Mouse (Mus musculus) heart, postnatal 0 days (tissue): ENCODE measurements around the gene Nt5c2. TPM values are rescaled to one million over a fixed set of nuclear protein-coding genes. Genes with fewer than 3 reads are reported as not detected.
"Not testable (repeated sequence)": the region's sequence is repeated elsewhere in the genome, so short reads cannot be mapped to it uniquely, and the experiment has no call there.

Experiments
- ATAC-seq: fragments of 200-750 bp; cut with Nextera tagmentation; 2 replicates; pipeline ENCODE4 v1.8.0; 2017; ENCODE audit warnings: low read depth, moderate number of reproducible peaks, moderate library complexity; ENCODE audit not compliant: insufficient read depth
- DNase-seq: peaks from one replicate; pipeline ENCODE4 v3.0.0-alpha.2; 2016; ENCODE audit warnings: low spot score
- H3K27ac ChIP-seq: fragments of 300-500 bp; sonication (generic); 2 replicates; pipeline ENCODE4 v1.5.1; 2014; ENCODE audit warnings: low read depth, mild to moderate bottlenecking
- H3K27me3 ChIP-seq: fragments of 300-500 bp; sonication (generic); 2 replicates; pipeline ENCODE4 v1.6.1; 2014; ENCODE audit warnings: low read length, mixed read lengths; ENCODE audit not compliant: control insufficient read depth, insufficient read depth
- H3K36me3 ChIP-seq: fragments of 300-500 bp; sonication (generic); replicated peaks from 2 replicates; pipeline ENCODE4 v1.6.1; 2014; ENCODE audit warnings: low read length, mixed read lengths; ENCODE audit not compliant: control insufficient read depth, insufficient read depth
- H3K4me1 ChIP-seq: fragments of 300-500 bp; sonication (generic); 2 replicates; pipeline ENCODE4 v1.6.1; 2014; ENCODE audit warnings: antibody characterized with exemption; ENCODE audit not compliant: control insufficient read depth, insufficient read depth
- H3K4me2 ChIP-seq: fragments of 300-500 bp; sonication (generic); 2 replicates; pipeline ENCODE4 v1.6.1; 2014; ENCODE audit warnings: low read depth, mild to moderate bottlenecking, low read length, moderate library complexity
- H3K4me3 ChIP-seq: fragments of 300-500 bp; sonication (generic); 2 replicates; pipeline ENCODE4 v1.5.1; 2014; ENCODE audit warnings: low read depth, low read length
- H3K9ac ChIP-seq: fragments of 300-500 bp; sonication (generic); replicated peaks from 2 replicates; pipeline ENCODE4 v1.6.1; 2014; ENCODE audit warnings: low read depth, low read length, mixed read lengths
- H3K9me3 ChIP-seq: fragments of 300-500 bp; sonication (generic); replicated peaks from 2 replicates; pipeline ENCODE4 v1.6.1; 2016; ENCODE audit warnings: low read length; ENCODE audit not compliant: control insufficient read depth
- CTCF ChIP-seq: IDR thresholded peaks from 2 replicates; pipeline ENCODE4 v1.5.1; 2016; ENCODE audit warnings: antibody characterized with exemption, control low read depth, low read depth
- EP300 ChIP-seq: IDR thresholded peaks from 2 replicates; pipeline ENCODE4 v1.6.1; 2016; ENCODE audit warnings: antibody characterized with exemption, low read depth
- WGBS: fragments of 180-500 bp; shearing (Covaris S2); extraction: QIAGEN DNeasy Blood & Tissue Kit; methylation state at CpG from one replicate; pipeline ENCODE4 v1.1.7; 2014; 5-methylcytosine and 5-hydroxymethylcytosine counted together
- polyA plus RNA-seq: library from polyadenylated mRNA; unstranded; fragments of >200 nt; fragmentation: Nextera tagmentation; extraction: Ambion mirVana; gene quantifications from 2 replicates; pipeline ENCODE4 v1.2.1, GENCODE M21; 2015
- total RNA-seq: library from RNA; depleted of rRNA; stranded (reverse); fragments of >200 nt; gene quantifications from 2 replicates; pipeline ENCODE4 v1.2.3, GENCODE M21; 2014; ENCODE audit warnings: low replicate concordance

Nt5c2 gene
- total and polyA plus RNA-seq, 2 experiments from 2014 or later, result 33.9 to 111 TPM

- ATAC-seq (no peak), DNase-seq (no peak)
- 0 out of 2 replicates have a peak, but pooled peaks cover 3% of the 10 kb centered on the region for H3K27me3 ChIP-seq
- no peak overlapping the region for H3K4me2 ChIP-seq
- no peak overlapping the region for H3K27ac ChIP-seq
- 68% methylated on average over 6 of the region's 6 CpGs for WGBS
- no peaks in the 10 kb centered on the region for H3K9me3 ChIP-seq
- H3K9ac ChIP-seq, result no peak overlapping the region
- H3K4me3 ChIP-seq, result no peak overlapping the region
- no peaks in the 10 kb centered on the region for H3K36me3 ChIP-seq
- TF ChIP-seq EP300 (no peak), CTCF (no peak)
- H3K4me1 ChIP-seq, result no peaks in the 10 kb centered on the region
Measured at GRCm38 (mm10) chr19:47003742-47004511, 11.0 kb downstream of the Nt5c2 start.

DNA sequence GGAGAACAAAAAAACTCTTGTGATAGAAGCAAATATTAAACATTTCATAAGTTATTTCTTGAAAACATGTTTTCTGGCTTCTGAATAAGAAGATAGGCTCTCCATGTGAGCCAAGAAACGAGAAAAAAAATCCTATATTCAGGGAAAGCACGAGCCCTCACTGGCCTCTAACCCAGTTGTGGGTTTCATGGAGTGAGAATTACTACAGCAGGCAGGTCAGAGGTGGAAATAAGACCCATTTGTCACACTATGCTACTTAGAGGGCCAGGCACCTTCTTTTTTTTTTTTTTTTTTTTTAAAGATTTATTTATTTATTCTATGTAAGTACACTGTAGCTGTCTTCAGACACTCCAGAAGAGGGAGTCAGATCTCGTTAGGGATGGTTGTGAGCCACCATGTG lies 14.6 kb downstream of the Nt5c2 start:
- not testable (repeated sequence) for H3K4me1 ChIP-seq

GRCm38 (mm10) chr19:46999753-47000152 lies 15.2 kb downstream of the Nt5c2 start:
- Histone ChIP-seq H3K36me3 (no peaks in the 10 kb centered on the region), H3K4me3 (no peak overlapping the region), H3K27me3 (no peaks in the 10 kb centered on the region), H3K9ac (no peak overlapping the region), H3K4me1 (no peaks in the 10 kb centered on the region), H3K27ac (no peak overlapping the region), H3K9me3 (no peaks in the 10 kb centered on the region), H3K4me2 (no peak overlapping the region)
- ATAC-seq (no peak), DNase-seq (no peak)
- TF ChIP-seq EP300 (no peak), CTCF (no peak)
- 57% methylated on average over 6 of the region's 6 CpGs for WGBS

More for the DNA sequence above, 14.6 kb downstream of the Nt5c2 start:
- H3K4me3 ChIP-seq, ATAC-seq, H3K9ac ChIP-seq, H3K4me2 ChIP-seq, H3K9me3 ChIP-seq, H3K27ac ChIP-seq, H3K27me3 ChIP-seq, DNase-seq, H3K36me3 ChIP-seq: not testable (repeated sequence)
- 70% methylated on average over 2 of the region's 3 CpGs for WGBS

DNA sequence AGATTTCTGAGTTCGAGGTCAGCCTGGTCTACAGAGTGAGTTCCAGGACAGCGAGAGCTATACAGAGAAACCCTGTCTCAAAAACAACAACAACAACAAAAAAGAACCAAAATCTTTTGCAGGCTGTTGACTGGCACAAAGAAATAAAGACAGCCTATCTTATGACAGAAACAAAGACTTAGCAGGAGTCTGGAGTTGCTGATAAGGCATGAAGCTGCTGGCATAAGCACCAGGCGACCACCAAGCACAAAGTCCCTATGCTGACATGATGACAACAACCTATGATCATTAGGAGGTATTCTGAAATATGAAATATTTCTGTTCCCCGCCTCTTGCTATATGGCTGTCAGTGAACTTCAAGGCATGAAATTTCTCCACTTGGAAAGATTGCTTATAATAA lies 16.0 kb downstream of the Nt5c2 start:
- Histone ChIP-seq H3K4me1 (no peaks in the 10 kb centered on the region), H3K36me3 (no peaks in the 10 kb centered on the region), H3K27me3 (no peaks in the 10 kb centered on the region), H3K4me3 (no peak overlapping the region), H3K9me3 (no peaks in the 10 kb centered on the region), H3K4me2 (no peak overlapping the region), H3K9ac (no peak overlapping the region), H3K27ac (no peak overlapping the region)
- WGBS, result 68% methylated on average over 4 of the region's 4 CpGs
- TF ChIP-seq EP300, result no peak
- TF ChIP-seq CTCF, result no peak
- DNase-seq (no peak), ATAC-seq (no peak)

GRCm38 (mm10) chr19:46998168-46998870 lies 16.6 kb downstream of the Nt5c2 start:
- DNase-seq, result no peak
- H3K36me3 ChIP-seq, result no peaks in the 10 kb centered on the region
- TF ChIP-seq CTCF (no peak), EP300 (no peak)
- H3K9me3 ChIP-seq, result no peaks in the 10 kb centered on the region
- no peaks in the 10 kb centered on the region for H3K4me1 ChIP-seq
- ATAC-seq, result no peak
- H3K27ac ChIP-seq, result no peak overlapping the region
- H3K4me3 ChIP-seq, result no peak overlapping the region
- 63% methylated on average over 8 of the region's 8 CpGs for WGBS
- no peak overlapping the region for H3K9ac ChIP-seq
- H3K27me3 ChIP-seq, result no peaks in the 10 kb centered on the region
- no peak overlapping the region for H3K4me2 ChIP-seq
